Mouse (Mus musculus) CD4-positive, CD25-positive, alpha-beta regulatory T cell, adult 9 weeks (primary cell): ENCODE results near the gene Rap1gap2. TPM values are rescaled to one million over a fixed set of nuclear protein-coding genes. Genes with fewer than 3 reads are reported as not detected.

Source experiments
- polyA plus RNA-seq: library from polyadenylated mRNA; unstranded; fragments of 100-300 nt; shearing (Covaris generic); gene quantifications from one replicate; pipeline ENCODE4 v1.2.1, GENCODE M21; 2017

The Rap1gap2 gene
- polyA plus RNA-seq: 2.6 TPM

DNA sequence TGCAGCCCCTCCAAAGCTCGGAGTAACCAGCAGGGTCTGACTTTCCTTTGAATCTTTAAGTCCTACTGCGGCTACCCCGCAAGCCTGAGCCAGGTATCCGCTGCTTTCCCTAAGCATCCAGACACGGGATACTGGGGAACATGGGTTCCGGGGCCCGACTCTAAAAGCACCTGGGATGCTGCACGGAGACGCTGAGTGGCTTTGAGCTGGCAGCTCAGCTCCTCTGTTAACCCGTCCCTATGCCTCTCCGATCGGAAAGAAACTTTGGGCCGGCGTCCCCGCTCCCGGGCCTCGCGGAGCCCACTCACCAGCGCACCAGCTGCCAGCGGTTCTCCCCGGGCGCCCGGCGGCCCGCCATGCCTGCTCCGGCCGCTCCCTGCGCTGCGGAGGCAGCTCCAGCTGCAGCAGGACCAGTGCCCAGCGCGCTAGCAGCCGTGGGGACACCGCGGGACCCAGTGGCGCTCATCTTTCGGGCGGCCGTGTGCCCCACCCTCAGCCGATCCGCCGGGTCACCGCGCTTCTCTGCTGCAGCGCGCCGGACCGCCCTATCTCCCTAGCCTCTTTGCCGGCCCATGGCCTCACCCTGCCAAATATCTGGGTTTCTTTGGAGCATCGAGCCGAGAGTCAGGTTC lies at the start of gene Rap1gap2:
Gene Rap1gap2 (minus strand): TSS at position 371 of the 632 bp plus-strand sequence.

DNA sequence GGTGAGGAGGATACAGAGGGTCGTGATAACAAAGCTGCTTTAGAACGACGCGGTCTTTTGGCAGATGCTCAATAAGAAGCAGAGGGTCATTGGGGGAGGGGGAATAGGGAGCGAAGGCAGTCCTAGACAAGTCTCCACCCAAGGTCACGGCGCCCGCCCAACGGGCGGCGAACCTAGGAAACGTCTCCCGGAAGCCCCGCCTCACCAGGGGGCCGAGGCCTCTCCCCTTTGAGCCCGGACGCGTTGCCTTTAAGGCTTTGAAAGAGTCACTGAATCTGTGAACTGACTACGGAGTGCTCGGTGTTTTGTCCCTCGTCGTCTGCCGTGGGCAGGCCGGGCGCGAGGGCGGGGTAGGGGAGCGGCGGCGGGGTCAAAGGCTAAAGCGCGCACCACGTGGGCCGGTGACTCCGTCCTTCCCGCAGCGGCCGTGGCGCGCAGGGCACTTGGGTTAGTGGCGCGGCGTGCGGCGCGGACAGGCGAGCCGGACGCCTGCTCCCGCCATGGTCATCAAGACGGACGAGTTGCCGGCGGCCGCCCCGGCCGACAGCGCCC lies 38.5 kb upstream of the Rap1gap2 start, which contains the start of gene Cluh:
Gene Cluh (plus strand): TSS at position 401 of the 552 bp plus-strand sequence.

DNA sequence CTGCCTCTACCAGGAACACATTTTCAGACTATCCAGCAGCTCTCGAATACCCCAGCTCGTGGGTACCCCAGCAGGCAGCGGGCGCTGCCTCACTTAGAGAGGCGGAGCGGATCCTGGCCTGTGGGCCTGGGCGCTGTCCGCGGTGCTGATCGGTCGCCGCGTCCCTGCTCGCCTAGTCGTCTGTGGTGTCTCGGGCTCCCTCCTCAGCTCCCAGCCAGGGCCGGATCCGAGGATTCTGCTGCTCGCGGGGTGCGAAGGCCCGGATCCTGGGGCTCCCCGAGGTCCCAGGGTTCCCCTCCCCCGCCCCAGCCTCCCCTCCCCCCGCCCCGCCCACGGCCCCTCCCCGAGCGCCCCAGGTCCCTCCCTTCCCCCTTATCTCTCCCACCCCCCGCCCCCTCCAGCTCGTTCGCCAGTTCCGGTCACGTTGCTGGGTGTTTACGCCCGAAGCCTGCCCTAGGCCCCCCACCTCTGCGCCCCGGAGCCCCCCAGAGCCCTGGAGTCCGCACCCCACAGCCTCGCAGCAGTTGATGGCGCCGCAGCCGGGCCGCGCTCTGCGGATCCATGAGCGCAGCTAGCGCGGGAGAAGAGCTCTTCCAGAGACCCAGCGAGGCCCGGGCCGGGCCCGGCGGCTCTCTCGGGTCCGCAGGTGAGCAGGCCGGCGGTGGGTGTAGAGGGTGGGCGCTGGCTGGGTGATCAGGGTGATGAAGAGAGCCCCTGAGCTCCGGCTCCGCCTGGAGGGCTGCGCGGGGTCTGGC lies 8.7 kb upstream of the Rap1gap2 start, which contains the start of gene Ccdc92b:
Gene Ccdc92b (plus strand): TSS at position 405 of the 755 bp plus-strand sequence.

DNA sequence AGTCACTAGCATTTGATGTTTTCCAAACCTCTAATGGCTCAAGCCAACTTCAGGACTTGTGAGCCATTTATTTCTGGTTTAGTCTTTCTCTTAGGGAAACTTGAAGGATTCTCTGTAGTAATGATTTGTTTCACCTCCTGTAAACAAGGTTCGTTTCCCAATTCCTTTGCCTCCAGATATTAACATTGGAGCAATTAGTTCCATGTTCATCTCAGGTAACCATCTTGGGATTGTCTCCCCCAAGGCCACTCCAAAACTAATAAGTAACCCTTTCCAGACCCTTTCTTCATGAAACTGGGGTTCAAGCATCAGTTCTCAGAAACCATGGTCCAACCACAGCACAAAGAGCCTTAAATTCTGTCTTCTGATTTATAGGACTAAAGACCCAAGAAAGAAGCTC lies 248.9 kb downstream of the Rap1gap2 start, which contains the start of gene Olfr412:
Gene Olfr412 (plus strand): TSS at position 301 of the 400 bp plus-strand sequence.

DNA sequence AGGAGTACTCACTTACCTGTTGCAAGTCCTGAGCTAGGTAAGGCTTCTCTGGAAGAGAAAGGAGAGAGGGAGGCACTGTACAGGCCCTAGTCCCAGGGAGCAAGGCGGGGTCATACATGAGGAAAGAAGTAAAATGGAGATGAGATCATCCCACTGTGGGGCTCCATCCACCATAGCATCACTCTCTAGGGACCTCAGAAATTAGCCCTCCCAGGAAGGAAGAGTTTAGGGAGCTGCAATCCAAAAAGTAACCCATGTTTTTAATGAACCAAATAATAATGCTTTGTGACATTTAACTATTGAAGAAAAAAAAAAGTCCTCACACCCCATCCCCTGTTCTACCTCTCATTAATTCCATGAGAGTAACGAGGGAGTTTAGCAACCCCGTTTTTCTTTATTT lies 258.2 kb downstream of the Rap1gap2 start, which contains the start of gene Olfr411:
Gene Olfr411 (minus strand): TSS at position 101 of the 400 bp plus-strand sequence.

DNA sequence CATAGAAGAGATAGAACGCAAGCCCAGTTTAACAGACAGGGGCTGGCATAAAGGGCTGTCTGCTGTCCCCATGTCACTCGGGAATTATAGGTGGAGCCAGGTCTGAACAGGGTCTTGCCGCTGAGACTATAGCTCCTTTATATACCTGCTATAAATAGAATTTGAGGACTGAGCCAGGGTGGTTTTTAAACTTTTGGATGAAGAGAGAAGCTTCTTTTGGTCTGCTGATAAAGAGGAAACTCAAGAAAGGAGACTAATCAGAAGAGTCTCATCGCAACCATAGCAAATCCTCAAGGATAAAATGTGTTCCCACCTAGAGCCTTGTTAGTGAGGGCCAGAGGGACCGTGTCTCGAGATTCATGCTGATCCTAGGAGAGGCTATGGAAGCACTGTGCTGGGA lies 272.8 kb downstream of the Rap1gap2 start, which contains the start of gene Olfr410:
Gene Olfr410 (minus strand): TSS at position 101 of the 400 bp plus-strand sequence.

Other genes starting within 250 kb of the Rap1gap2 start
- gene Olfr412, start 248.8 kb downstream of the Rap1gap2 start, polyA plus RNA-seq: not detected
- gene Ccdc92b, start 8.7 kb upstream of the Rap1gap2 start, polyA plus RNA-seq: not detected
- 6.4 TPM for gene Cluh, start 38.6 kb upstream of the Rap1gap2 start, polyA plus RNA-seq
- gene Pafah1b1, start 113.8 kb upstream of the Rap1gap2 start, polyA plus RNA-seq: 67.1 TPM
- 47.8 TPM for gene Mettl16, start 159.9 kb upstream of the Rap1gap2 start, polyA plus RNA-seq
- gene Mnt, start 220.0 kb upstream of the Rap1gap2 start, polyA plus RNA-seq: 5.0 TPM